24 mouse cellular contexts compared by ENCODE assay signal in genomic region chr6:32049951-32050345, GRCm38 (mm10). TPM values are rescaled to one million over a fixed set of nuclear protein-coding genes. Genes with fewer than 3 reads are reported as not detected.
DNase-seq lines count a peak whose midpoint lies in the region; ATAC-seq and TF ChIP-seq lines count a peak whose summit lies in the region.
"Had no signal": no experiment of that assay in that cellular context is flagged by ENCODE, and none has a peak within 500 bp of the region (broad histone marks: within the 10 kb centered on the region; RNA-seq: fewer than 3 reads in every experiment).

Gene 1700012A03Rik (plus strand): TSS chr6:32050246.

- H3K27ac ChIP-seq in forebrain, embryonic 13.5 days: peak within 1 kb of the TSS; percentile 54
- no peak within 1 kb of the TSS for H3K27ac ChIP-seq in forebrain, embryonic 11.5 days (ENCODE audit: low read depth, low read length)
- H3K27ac ChIP-seq in forebrain, embryonic 15.5 days (replicated peaks): peak within 1 kb of the TSS; percentile 34
- H3K27ac ChIP-seq in forebrain, embryonic 10.5 days: no peak within 1 kb of the TSS
- no peak within 1 kb of the TSS for H3K27ac ChIP-seq in heart, embryonic 10.5 days
- H3K27ac ChIP-seq in heart, embryonic 11.5 days (ENCODE audit: low read depth, low read length): no peak within 1 kb of the TSS
- H3K27ac ChIP-seq in testis, adult 2 months (ENCODE audit: control insufficient read depth, insufficient read depth, low read depth, low read length): no peak within 1 kb of the TSS
- H3K27ac ChIP-seq: embryonic facial prominence, embryonic 10.5 days; embryonic facial prominence, embryonic 12.5 days had no signal

- no peak within 1 kb of the TSS for H3K4me3 ChIP-seq in forebrain, embryonic 13.5 days
- no peak within 1 kb of the TSS for H3K4me3 ChIP-seq in forebrain, embryonic 11.5 days (ENCODE audit: low read depth, low read length)
- H3K4me3 ChIP-seq in forebrain, embryonic 15.5 days: no peak within 1 kb of the TSS
- no peak within 1 kb of the TSS for H3K4me3 ChIP-seq in forebrain, embryonic 10.5 days
- no peak within 1 kb of the TSS for H3K4me3 ChIP-seq in heart, embryonic 10.5 days
- H3K4me3 ChIP-seq in heart, embryonic 11.5 days (ENCODE audit: low read depth, low read length): no peak within 1 kb of the TSS
- H3K4me3 ChIP-seq in testis, adult 2 months (ENCODE audit: control insufficient read depth, low read depth, low read length): peak within 1 kb of the TSS; percentile 66
- H3K4me3 ChIP-seq: embryonic facial prominence, embryonic 10.5 days; embryonic facial prominence, embryonic 12.5 days had no signal

- H3K36me3 ChIP-seq in forebrain, embryonic 13.5 days (ENCODE audit: poor library complexity, severe bottlenecking): no peaks in the 10 kb centered on the region
- H3K36me3 ChIP-seq in forebrain, embryonic 11.5 days (ENCODE audit: control insufficient read depth, insufficient read depth, low read length): no peaks in the 10 kb centered on the region
- no peaks in the 10 kb centered on the region for H3K36me3 ChIP-seq in forebrain, embryonic 15.5 days
- H3K36me3 ChIP-seq in forebrain, embryonic 10.5 days (replicated peaks): no peaks in the 10 kb centered on the region
- H3K36me3 ChIP-seq in heart, embryonic 10.5 days: no peaks in the 10 kb centered on the region
- H3K36me3 ChIP-seq in heart, embryonic 11.5 days (ENCODE audit: control insufficient read depth, insufficient read depth, low read length): no peaks in the 10 kb centered on the region
- no peaks in the 10 kb centered on the region for H3K36me3 ChIP-seq in testis, adult 2 months (ENCODE audit: control insufficient read depth, insufficient read depth, low read length)
- H3K36me3 ChIP-seq: embryonic facial prominence, embryonic 10.5 days; embryonic facial prominence, embryonic 12.5 days; G1E had no signal

- 93% methylated on average over 3 of the region's 3 CpGs for WGBS in forebrain, embryonic 13.5 days
- WGBS in forebrain, embryonic 11.5 days: 90% methylated on average over 3 of the region's 3 CpGs
- WGBS in forebrain, embryonic 15.5 days: 89% methylated on average over 3 of the region's 3 CpGs
- 89% methylated on average over 3 of the region's 3 CpGs for WGBS in forebrain, embryonic 10.5 days
- WGBS in heart, embryonic 10.5 days: 76% methylated on average over 3 of the region's 3 CpGs
- 73% methylated on average over 3 of the region's 3 CpGs for WGBS in heart, embryonic 11.5 days (ENCODE audit: insufficient replicate concordance)

- TF ChIP-seq POLR2A in testis, adult 2 months (IDR thresholded peaks at IDR 0.05; ENCODE audit: control insufficient read depth, low read depth, low read length): no peak

- DNase-seq in forebrain, embryonic 11.5 days (ENCODE audit: low spot score): no peak
- no peak for DNase-seq in forebrain, embryonic 10.5 days (ENCODE audit: extremely low spot score, low spot score)
- DNase-seq in heart, embryonic 10.5 days (ENCODE audit: low spot score): peak; percentile 17
- no peak for DNase-seq in testis, postnatal 10 days (ENCODE audit: low spot score)
- DNase-seq: adrenal gland, adult 8-10 months; adrenal gland, postnatal 14 days; adrenal gland, postnatal 36 days; B cell, adult 2 months; cerebellum, adult 11-12 months; cerebellum, adult 2 months; cerebellum, adult 9-10 months; cerebellum, postnatal 25 days had no signal

- TF ChIP-seq CTCF in testis, adult 2 months (IDR thresholded peaks at IDR 0.05; ENCODE audit: control insufficient read depth, insufficient read depth, insufficient replicate concordance, low read depth, low read length): no peak

- peaks cover 17% of the 10 kb centered on the region for H3K4me1 ChIP-seq in forebrain, embryonic 13.5 days
- H3K4me1 ChIP-seq in forebrain, embryonic 11.5 days (replicated peaks; ENCODE audit: control insufficient read depth, insufficient read depth, low read length): no peaks in the 10 kb centered on the region
- peaks cover 17% of the 10 kb centered on the region for H3K4me1 ChIP-seq in forebrain, embryonic 15.5 days
- H3K4me1 ChIP-seq in forebrain, embryonic 10.5 days: 0 out of 2 replicates have a peak, but pooled peaks cover 5% of the 10 kb centered on the region
- H3K4me1 ChIP-seq in heart, embryonic 10.5 days: no peaks in the 10 kb centered on the region
- no peaks in the 10 kb centered on the region for H3K4me1 ChIP-seq in heart, embryonic 11.5 days (ENCODE audit: control insufficient read depth, insufficient read depth, low read length)
- no peaks in the 10 kb centered on the region; the same call in 1 of the 2 replicates for H3K4me1 ChIP-seq in testis, adult 2 months (ENCODE audit: control insufficient read depth, insufficient read depth, low read length)
- H3K4me1 ChIP-seq: embryonic facial prominence, embryonic 10.5 days; embryonic facial prominence, embryonic 12.5 days had no signal

- H3K27me3 ChIP-seq in forebrain, embryonic 13.5 days: no peaks in the 10 kb centered on the region
- H3K27me3 ChIP-seq in forebrain, embryonic 11.5 days (ENCODE audit: control insufficient read depth, insufficient read depth, low read length): no peaks in the 10 kb centered on the region
- no peaks in the 10 kb centered on the region for H3K27me3 ChIP-seq in forebrain, embryonic 15.5 days
- H3K27me3 ChIP-seq in forebrain, embryonic 10.5 days (ENCODE audit: poor library complexity, severe bottlenecking): no peaks in the 10 kb centered on the region
- H3K27me3 ChIP-seq in heart, embryonic 10.5 days (ENCODE audit: insufficient read depth, poor library complexity, severe bottlenecking): no peaks in the 10 kb centered on the region; the same call in 1 of the 2 replicates
- H3K27me3 ChIP-seq in heart, embryonic 11.5 days (ENCODE audit: control insufficient read depth, insufficient read depth, low read length): no peaks in the 10 kb centered on the region
- no peaks in the 10 kb centered on the region for H3K27me3 ChIP-seq in testis, adult 2 months (ENCODE audit: control insufficient read depth, insufficient read depth, low read length)
- H3K27me3 ChIP-seq: embryonic facial prominence, embryonic 12.5 days; Patski had no signal

- no peak for ATAC-seq in forebrain, embryonic 13.5 days
- no peak for ATAC-seq in forebrain, embryonic 11.5 days (replicated peaks; ENCODE audit: low FRiP score)
- ATAC-seq in forebrain, embryonic 15.5 days (replicated peaks): no peak
- ATAC-seq in heart, embryonic 11.5 days (replicated peaks; ENCODE audit: insufficient number of reproducible peaks, low FRiP score, low TSS enrichment): no peak
- ATAC-seq: activated CD4-positive, CD25-positive, alpha-beta regulatory T cell, adult 4 months; CD4-positive, CD25-positive, alpha-beta regulatory T cell, adult 4 months; Patski had no signal

- H3K9me3 ChIP-seq in forebrain, embryonic 13.5 days (replicated peaks): no peaks in the 10 kb centered on the region
- H3K9me3 ChIP-seq in forebrain, embryonic 11.5 days (ENCODE audit: control insufficient read depth, low read length): no peaks in the 10 kb centered on the region
- no peaks in the 10 kb centered on the region for H3K9me3 ChIP-seq in forebrain, embryonic 15.5 days
- H3K9me3 ChIP-seq in forebrain, embryonic 10.5 days: no peaks in the 10 kb centered on the region
- H3K9me3 ChIP-seq in heart, embryonic 10.5 days: no peaks in the 10 kb centered on the region
- no peaks in the 10 kb centered on the region for H3K9me3 ChIP-seq in heart, embryonic 11.5 days (replicated peaks; ENCODE audit: control insufficient read depth, low read length)
- H3K9me3 ChIP-seq: embryonic facial prominence, embryonic 10.5 days; embryonic facial prominence, embryonic 12.5 days; G1E had no signal

- no peak within 1 kb of the TSS for H3K9ac ChIP-seq in forebrain, embryonic 13.5 days
- no peak within 1 kb of the TSS for H3K9ac ChIP-seq in forebrain, embryonic 11.5 days (ENCODE audit: low read length)
- H3K9ac ChIP-seq in forebrain, embryonic 15.5 days (replicated peaks): no peak within 1 kb of the TSS
- no peak within 1 kb of the TSS for H3K9ac ChIP-seq in heart, embryonic 11.5 days (ENCODE audit: low read depth, low read length)
- H3K9ac ChIP-seq: embryonic facial prominence, embryonic 12.5 days had no signal

- H3K4me2 ChIP-seq in forebrain, embryonic 13.5 days: no peak within 1 kb of the TSS
- H3K4me2 ChIP-seq in forebrain, embryonic 11.5 days (ENCODE audit: low read depth, low read length, severe bottlenecking): no peak within 1 kb of the TSS
- no peak within 1 kb of the TSS for H3K4me2 ChIP-seq in forebrain, embryonic 15.5 days (replicated peaks)
- no peak within 1 kb of the TSS for H3K4me2 ChIP-seq in heart, embryonic 11.5 days
- H3K4me2 ChIP-seq: embryonic facial prominence, embryonic 12.5 days had no signal

RNA-seq across cellular contexts. Expression of gene 1700012A03Rik, which starts in this region (rescaled TPM):
- not detected in 2 replicates for polyA plus RNA-seq in forebrain, embryonic 13.5 days (2015; fragmentation: Nextera tagmentation; extraction: Ambion mirVana)
- polyA plus RNA-seq in forebrain, embryonic 11.5 days (2014; fragmentation: Nextera tagmentation; extraction: Ambion mirVana): not detected in 2 replicates
- polyA plus RNA-seq in forebrain, embryonic 15.5 days (2015; fragmentation: Nextera tagmentation; extraction: Ambion mirVana): not detected in 2 replicates
- not detected in 2 replicates for polyA plus RNA-seq in forebrain, embryonic 10.5 days (2016; fragmentation: Nextera tagmentation; extraction: Ambion mirVana)
- polyA plus RNA-seq in heart, embryonic 10.5 days (2016; fragmentation: Nextera tagmentation; extraction: Ambion mirVana): not detected in 2 replicates
- polyA plus RNA-seq in heart, embryonic 11.5 days (2014; fragmentation: Nextera tagmentation; extraction: Ambion mirVana): not detected in 2 replicates
- 193 and 198 TPM in 2 replicates for polyA plus RNA-seq in testis, adult 2 months (2012; rRNA removed)
- polyA plus RNA-seq: activated CD4-positive, CD25-positive, alpha-beta regulatory T cell, adult 4 months; CD4-positive, CD25-positive, alpha-beta regulatory T cell, adult 4 months; cerebellum, adult 2 months; cortical plate, adult 2 months; embryonic facial prominence, embryonic 10.5 days; embryonic facial prominence, embryonic 12.5 days; embryonic facial prominence, embryonic 14.5 days; G1E; Patski had no signal

Comparison
In these comparisons a context has a peak if more than half of its experiments do, and no peak if none do; other contexts are left out.
1. RNA of gene 1700012A03Rik (polyA plus RNA-seq): 193 to 198 TPM in testis, adult 2 months; not detected in forebrain, embryonic 13.5 days, not detected in forebrain, embryonic 11.5 days, not detected in forebrain, embryonic 15.5 days, not detected in forebrain, embryonic 10.5 days, not detected in heart, embryonic 10.5 days and not detected in heart, embryonic 11.5 days; every median in the first group is over 100 times any median in the second.
2. H3K27ac ChIP-seq: peak in forebrain, embryonic 13.5 days (single experiment) and forebrain, embryonic 15.5 days (single experiment); none in forebrain, embryonic 11.5 days (single experiment), forebrain, embryonic 10.5 days (single experiment), heart, embryonic 10.5 days (single experiment), heart, embryonic 11.5 days (single experiment) and testis, adult 2 months (single experiment).
3. Peak in DNase-seq in heart, embryonic 10.5 days; RNA of the gene not detected or under 1 TPM.